Mouse (Mus musculus): ENCODE data around the gene Capn11.
"Not testable (repeated sequence)": the region's sequence is repeated elsewhere in the genome, so short reads cannot be mapped to it uniquely, and the experiment has no call there.

Capn11 gene

DNA sequence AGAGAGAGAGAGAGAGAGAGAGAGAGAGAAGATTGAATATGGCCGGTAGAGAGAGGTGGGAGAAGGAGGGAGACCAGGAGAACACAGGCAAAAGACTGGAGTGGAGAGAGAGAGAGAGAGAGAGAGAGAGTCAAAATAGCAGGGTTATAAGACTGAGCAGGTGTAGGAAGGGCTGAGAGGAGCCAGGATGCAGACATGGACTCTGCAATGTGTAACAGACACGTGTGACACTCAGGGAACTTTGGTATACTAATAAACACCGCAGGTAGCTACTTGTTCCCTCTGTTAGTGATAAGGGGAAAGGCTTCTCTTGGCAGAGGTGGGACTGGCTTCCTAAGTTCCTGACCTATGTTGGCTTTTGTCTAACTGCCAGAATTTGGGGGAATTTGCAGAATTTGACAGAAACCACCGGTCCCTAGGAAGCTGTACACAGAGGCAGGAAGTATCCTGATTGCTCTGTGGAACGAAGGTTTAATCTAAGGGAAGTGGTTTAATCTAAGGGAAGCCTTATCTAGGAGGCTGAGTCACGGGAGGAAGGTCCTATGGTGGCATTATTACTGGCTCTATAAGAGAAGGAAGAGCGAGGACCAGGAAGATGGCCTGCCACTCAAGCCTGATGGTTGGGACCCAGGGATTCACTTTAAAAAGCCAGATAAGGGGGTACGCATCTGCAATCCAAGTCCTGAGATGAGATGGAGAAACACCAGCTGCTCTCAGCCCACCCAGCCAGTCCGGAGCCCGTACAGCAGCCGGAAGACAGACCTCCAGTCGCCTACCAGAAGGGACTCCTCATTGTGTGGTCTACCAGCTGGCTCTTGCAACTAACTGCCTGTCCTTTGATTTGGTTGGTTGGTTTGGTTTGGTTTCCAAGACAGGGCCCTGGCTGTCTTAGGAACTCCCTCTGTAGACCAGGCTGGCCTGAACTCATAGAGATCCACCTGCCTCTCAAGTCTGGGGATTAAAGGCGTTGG lies 30.0 kb downstream of the Capn11 start:
- no peak for DNase-seq (ENCODE audit: low read depth)

DNA sequence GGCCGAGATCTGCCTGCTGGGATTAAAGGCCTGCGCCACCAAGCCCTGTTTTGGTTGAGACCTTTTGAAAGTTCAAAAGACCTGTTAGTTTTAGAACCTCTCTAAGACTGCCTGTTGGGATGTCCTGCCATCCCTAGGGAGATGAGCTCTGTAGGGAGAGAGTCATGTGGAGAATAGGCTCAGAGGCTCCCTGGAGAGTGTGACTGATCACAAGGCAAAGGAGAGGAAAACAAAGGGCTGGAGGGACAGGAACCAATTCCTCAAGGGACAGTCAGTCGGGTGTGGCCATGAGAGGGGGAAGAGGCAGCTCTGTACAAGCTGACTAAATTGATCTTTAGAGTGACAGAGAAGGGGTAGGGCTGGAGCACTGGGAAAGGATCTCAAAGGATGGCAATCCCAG lies 31.0 kb downstream of the Capn11 start:
- no peak for DNase-seq (ENCODE audit: low read depth)

DNA sequence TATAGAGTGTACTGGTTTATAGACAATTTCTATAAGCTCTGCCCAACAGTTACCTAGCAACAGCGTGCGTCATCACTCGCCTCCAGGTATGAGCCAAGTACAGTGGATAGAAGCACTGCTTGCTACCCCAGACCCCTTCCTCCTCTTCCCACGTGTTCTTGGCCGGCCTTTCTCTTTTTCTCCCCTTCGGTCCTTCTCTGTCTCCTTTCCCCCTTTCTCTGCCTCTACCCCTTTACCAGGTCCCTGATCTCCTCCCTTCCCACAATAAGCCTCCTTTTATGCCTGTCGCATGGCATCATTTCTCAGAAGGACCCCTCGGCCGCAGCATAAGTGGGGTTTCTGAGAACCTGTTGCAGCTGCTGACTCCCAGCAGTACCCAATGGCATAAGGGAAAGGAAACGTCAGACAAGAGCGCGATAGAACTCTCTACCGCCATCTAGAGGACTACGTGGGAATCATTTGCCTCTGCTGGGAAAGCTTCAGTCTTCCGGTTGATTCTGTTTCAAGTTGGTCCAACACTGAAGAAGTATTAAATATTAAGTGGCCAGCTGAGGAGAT lies 32.5 kb downstream of the Capn11 start:
- DNase-seq (ENCODE audit: low read depth): peak; percentile 86

- DNase-seq (ENCODE audit: low read depth): not testable (repeated sequence)
Observed at GRCm38 (mm10) chr17:45623425-45623824, 35.7 kb downstream of the Capn11 start.

- no peak for DNase-seq (ENCODE audit: low read depth)
Observed at GRCm38 (mm10) chr17:45619386-45620256, 39.5 kb downstream of the Capn11 start.

- no peak for DNase-seq (ENCODE audit: low read depth)
Observed at GRCm38 (mm10) chr17:45618941-45619385, 40.2 kb downstream of the Capn11 start.

GRCm38 (mm10) chr17:45617655-45618054 lies 41.5 kb downstream of the Capn11 start:
- DNase-seq (ENCODE audit: low read depth): no peak

DNA sequence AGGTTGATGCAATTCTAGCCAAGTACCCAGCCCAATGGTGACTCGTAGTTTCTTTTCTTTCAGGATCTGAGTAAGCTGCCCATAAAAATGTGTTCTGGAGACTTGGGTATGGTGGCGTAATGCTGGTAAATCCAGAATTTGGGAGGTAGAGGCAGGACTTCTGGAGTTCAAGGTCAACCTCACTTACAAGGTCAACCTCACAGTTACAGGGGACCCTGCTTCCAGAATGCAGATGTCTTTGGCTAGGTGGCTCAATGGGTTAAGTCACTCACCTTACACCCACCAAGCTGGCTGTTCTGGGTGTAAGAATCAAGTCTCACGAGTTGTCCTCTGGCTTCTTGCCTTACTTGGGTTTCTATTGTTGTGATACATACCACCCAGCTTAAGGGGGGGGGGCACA lies 42.4 kb downstream of the Capn11 start:
- DNase-seq (ENCODE audit: low read depth): peak; percentile 42

DNA sequence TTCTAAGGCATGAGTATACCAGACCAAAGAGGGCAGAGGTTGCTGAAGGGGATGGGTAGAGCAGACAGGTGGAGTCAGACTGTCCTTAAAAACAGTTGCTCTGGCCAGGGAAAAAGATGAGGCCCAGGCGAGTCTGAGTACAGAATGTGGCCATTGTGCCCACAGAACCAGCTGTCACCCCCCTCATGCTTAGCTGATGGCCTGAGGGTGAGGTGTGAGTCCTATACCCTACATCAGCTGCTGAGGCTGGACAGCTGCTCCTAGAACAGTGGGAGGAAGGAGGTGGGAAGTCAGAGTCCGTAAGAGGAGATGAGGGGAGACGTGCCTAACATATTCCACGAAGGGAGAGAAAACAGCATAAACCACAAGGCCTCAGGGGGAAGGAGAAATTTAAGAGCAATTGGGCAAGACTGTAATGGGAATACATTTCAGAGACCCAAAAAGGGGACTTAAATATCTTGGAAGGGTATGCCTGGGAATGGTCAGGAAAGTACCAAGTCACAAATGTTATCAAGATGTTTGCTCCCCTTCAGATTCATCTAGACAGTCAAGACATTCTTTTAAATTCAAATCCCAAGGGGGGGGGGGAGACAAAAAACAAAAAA lies 43.0 kb downstream of the Capn11 start:
- peak; percentile 51 for DNase-seq (ENCODE audit: low read depth)

- no peak for DNase-seq (ENCODE audit: low read depth)
Observed at GRCm38 (mm10) chr17:45612921-45613320, 46.2 kb downstream of the Capn11 start.

- no peak for DNase-seq (ENCODE audit: low read depth)
Observed at GRCm38 (mm10) chr17:45612008-45612407, 47.1 kb downstream of the Capn11 start.

DNA sequence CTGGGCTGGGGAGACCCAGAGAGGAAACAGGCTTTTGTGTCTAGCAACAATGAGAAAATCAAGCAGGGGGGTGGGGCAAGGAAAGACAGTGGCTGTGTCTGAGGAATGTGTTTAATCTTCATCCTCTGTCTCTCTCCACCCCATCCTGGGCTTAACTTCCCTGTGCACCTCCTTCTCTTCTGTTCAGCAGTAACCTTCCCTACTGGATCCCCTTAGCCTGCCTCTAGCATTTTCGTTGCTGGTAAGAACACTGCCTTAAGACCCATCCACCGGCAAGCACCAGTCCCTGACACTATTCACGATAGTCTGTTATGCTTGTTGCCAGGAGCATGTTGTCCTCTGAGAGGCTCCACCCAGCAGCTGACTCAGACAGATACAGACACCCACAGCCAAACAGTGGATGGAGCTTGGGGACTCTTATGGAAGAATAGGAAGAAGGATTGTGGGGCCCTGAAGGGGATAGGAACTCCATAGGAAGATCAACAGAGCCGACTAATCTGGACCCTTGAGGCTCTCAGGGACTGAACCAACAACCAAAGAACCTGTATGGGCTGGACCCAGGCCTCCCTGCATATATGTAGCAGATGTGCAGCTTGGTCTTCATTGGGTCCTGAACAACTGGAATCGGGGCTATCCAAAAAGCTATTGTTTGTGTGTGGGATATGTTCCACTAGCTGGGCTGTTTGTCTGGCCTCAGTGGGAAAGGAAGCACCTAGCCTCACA lies 48.8 kb downstream of the Capn11 start:
- peak; percentile 45 for DNase-seq (ENCODE audit: low read depth)

DNA sequence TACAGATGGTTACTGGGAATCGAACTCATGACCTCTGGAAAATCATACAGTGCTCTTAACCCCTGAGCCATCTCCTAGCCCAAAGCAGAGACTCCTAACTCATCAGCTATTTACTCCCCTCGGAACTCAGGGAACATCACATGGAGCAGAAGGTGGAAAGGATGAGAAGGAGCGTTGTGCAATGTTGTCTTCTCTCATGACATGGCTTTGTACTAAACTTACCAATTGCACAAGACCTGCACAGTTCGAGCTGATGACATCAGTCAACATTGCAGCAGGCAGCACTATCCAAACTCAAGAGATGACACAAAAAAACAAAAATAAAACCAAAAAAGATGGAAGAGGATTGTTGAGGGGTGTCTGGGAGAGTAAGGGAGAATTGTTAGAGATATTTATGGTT lies 50.7 kb downstream of the Capn11 start:
- no peak for DNase-seq (ENCODE audit: low read depth)

DNA sequence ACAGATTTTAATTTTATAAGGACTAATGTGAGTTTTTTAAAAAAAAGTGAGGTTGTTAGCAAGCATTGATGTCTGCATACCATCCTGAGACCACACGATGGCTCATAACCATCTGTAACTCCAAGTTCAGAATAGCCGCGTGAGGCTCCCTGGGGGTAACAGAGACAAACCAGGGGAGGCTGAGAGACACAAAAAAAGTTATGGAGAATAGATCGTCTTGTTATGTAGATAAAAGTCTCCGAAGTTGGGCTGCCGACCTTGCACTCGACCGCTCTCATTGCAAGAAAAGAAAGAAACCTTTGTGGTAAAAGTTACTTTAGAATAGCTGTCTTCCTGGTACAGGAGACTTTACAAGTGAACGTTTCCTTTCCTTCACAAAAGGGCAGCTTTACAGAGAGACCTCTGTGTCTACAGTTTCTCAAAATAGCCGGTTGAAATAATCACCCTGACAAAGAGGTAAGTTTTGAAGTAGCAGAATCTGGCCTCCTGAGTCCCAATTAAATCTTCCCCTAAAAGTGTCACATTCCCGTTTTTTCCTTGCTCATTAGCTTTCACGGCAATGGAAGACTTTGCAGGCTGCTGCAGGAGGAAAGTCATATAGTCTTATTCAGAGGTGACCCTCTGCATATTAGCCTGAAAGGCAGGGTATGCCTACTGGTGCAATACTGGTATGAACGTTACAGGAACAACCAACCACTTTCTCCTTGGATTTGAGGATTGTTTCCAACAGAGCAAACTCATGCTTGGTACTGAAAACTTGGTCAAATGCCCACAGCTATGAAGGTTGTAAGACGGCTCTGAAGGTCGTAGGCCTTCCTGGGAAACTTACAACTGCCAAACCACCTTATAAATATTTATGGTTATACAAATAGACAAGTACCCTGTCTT lies 51.9 kb downstream of the Capn11 start:
- DNase-seq (ENCODE audit: low read depth): no peak

- DNase-seq (ENCODE audit: low read depth): no peak
Observed at GRCm38 (mm10) chr17:45602984-45603383, 56.1 kb downstream of the Capn11 start.

DNA sequence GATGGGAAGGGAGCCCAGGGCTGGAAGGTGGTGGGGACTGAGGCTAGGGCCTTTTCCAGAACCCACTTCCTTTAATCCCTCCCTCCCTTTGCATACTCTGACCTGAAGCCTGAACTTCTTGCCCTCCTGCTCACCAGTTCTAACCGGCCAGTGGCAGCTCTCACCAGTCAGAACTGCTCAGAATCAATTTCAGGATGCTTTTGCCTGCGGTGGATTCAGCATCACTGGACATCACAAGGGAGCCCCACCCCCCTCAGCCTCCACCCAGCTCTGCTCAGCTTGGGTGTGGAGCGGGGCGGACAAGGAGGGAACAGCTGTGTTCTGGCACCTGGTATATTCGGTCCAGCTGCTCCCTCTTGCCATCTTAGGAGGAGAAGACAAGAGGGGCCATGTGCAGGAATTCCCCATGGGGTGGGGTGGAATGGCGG lies 57.2 kb downstream of the Capn11 start, which contains the start of gene Mymx:
Gene Mymx, minus strand, starts transcription at position 226 of the 428 bp plus-strand sequence.
- DNase-seq (ENCODE audit: low read depth): peak; percentile 35

DNA sequence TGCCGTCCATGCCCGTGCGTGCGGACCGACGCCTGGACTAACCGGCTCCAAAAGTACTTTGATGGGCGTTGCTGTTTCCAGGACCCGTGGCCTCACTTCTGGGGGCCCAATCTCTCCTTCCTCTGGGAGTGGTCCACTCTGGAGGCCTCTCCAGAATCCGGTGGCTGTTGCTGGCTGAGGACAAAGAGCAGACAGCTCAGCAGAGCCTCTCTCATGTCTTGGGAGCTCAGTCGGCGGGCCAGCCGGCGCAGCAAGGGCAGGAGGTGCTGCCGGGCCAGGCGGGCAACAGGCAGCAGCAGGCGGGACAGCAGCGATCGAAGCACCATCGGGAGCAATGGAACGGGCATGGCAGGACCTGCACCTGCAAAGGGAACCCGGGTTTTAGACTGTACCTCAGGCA lies 57.8 kb downstream of the Capn11 start:
- DNase-seq (ENCODE audit: low read depth): no peak

- DNase-seq (ENCODE audit: low read depth): no peak
Observed at GRCm38 (mm10) chr17:45600267-45600666, 58.9 kb downstream of the Capn11 start.

- DNase-seq (ENCODE audit: low read depth): no peak
Observed at GRCm38 (mm10) chr17:45599446-45600242, 59.5 kb downstream of the Capn11 start, which contains the start of gene Slc29a1. Gene Slc29a1, minus strand, starts transcription at chr17:45599606.

All from NIH3T3 (cell line).